Mouse (Mus musculus): ENCODE measurements around the gene Mertk.

DNA sequence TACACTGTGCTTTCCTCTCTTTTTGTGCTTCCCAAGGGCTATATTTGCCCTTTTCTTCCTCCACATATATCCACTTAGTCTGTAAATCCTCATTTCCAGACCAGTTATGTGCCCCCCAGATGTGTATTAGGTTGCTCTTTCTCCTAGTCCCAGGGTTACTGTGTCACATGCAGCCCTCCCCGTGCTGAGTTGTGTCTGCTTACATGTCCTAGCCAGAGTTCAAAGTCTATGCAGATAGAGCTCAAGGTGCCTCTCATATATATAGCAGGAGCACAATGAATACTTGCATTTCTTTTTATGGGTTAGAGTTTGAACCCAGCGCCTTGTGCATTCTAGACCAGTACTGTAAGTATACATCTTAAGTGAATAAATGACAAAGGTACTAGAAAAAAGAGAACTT, 134.7 kb downstream of the Mertk start:
- TF ChIP-seq CTCF (IDR thresholded peaks at IDR 0.05; ENCODE audit: borderline replicate concordance, control insufficient read depth, extremely low read depth, insufficient read depth, low read length, poor library complexity): no peak
- no peak for TF ChIP-seq POLR2A (IDR thresholded peaks at IDR 0.05; ENCODE audit: control insufficient read depth, extremely low read depth, insufficient read depth, low read length, poor library complexity)

Measured in thymus, adult 2 months (tissue).